Mouse (Mus musculus): Measurements from ENCODE around the gene Plcl2.

Plcl2 gene

DNA sequence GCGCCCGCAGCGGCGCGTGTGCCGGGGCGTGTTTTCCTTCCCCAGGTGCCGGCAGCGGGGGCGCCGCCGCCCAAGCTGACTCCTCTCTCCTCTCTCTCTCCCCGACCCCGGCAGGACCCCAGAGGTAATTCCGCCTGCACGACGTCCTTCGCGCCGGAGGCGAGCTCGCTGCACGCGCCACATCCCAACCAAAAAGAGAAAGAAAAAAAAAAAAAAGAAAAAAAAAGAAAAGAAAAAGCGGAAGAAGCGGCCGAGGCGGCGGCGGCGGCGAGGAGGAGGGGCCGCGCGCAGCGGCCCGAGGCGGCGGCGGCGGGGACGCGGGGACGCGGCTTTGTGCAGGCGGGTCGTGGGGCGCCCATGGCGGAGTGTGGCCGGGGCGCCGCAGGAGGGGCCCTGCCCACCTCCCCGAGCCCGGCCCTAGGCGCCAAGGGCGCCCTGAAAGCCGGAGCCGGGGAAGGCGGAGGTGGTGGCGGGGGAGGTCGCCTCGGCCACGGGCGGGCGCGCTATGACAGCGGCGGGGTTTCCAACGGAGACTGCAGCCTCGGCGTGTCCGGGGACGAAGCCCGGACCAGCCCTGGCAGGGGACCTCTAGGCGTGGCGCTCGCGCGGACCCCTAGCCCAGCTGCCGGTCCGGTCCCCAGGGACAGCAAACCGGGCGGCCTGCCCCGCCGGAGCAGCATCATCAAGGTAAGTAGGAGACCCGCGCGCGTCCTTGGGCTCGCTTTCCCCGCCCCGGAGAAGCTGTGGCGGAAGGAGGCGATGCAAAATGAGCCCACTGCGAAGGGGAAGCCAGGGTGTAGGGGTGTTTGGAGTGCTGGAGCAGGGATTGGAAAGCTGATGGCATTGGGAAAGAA lies at the start of gene Plcl2:
Gene Plcl2 (plus strand): TSS at position 153 of the 854 bp plus-strand sequence.
- DNase-seq = peak; percentile 39 to 67

DNA sequence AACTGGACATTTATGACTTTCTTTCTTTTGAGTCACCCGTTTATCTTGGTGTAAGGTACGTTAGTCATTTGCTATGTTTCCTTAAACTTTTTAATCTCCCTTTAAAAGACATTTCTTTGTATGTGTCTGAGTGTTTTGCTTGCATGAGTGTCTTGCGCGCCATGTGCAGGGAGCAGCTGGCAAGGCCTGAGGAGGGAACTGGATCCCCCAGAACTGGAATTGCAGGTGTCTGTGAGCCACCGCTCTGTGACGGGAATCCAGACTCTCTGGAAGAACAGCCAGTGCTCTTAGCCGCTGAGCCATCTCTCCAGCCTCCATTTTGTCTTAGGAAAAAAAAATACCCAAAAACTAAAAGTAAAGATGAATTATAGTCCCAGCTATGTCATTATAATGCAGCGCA lies 48.9 kb upstream of the Plcl2 start:
- no peak for DNase-seq

DNA sequence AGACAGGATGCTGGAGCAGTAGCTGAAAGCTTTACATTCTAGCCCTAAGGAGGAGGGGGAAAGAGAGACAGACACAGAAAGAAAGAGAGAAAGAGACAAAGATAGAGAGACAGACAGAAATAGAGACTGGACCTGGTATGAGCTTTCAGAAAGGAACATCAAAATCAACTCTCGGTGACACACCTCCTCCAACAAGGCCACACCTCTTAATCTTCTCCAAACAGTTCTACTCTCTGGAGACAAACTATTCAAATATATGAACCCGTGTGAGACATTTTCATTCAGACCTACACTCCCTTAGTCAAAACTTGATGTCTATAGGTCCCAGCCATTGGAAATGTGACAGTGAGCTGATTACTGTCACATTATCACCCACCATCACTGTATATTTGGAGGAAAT lies 41.8 kb upstream of the Plcl2 start:
- no peak for DNase-seq

DNA sequence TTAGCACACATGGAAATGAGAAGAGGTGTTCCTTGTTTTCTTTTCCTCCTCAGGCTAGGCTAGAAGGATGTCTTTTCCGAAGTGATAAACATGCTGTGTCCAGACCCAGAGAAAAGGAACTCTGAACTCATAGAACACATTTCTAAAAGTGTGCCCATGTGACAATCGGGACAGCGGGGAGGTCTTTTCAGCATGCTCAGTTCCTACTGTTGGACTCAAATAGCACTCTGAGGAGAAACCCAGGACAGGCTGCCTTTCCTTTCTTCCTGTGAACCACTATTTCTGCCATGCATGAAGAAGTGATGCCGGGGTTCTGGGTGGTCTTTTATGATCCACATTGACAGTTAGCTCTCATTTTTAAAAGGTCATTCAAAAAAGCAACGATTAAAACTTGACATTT lies 40.1 kb upstream of the Plcl2 start:
- DNase-seq = no peak

DNA sequence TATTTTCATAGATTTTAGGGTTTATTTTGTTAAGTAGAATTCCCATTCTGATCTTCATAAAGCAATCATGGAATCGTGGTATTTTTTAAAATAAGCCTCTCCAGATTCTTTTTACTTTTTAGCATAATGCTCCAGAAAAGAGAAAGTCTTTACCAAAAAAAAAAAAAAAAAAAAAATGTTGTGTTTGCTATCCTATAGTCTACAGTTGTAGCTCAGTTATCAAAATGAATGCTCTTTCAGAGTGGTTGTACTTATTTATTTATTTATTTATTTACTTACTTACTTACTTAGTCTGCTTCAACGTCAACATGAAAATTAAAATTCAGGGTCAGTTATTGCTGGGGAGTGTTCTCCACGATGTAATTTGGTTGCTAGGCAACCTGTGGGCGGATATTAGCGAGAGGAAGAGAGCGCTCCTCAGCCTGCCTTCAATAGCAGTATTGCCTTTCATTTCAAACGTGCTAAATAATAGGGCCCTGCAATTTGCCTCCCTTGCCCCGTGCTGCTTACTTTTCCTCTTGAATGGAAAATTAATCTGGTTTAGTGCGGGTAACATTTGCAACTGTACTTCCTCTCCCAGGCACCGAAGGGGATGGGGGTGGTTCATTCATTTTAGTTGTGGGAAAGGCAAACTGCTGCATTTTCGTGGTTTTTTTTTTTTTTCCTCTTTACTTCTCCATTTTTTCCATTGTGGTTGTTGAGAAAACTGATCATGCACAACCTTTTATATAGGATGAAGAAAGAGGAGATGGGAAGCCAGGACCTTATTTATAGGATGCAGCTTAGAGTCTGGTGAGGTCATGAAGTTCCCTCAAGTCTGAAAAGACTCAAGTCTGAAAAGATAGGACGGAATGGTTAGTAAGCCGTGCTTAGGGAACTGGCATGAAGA lies 39.4 kb upstream of the Plcl2 start:
- DNase-seq = peak; percentile 25 to 32

DNA sequence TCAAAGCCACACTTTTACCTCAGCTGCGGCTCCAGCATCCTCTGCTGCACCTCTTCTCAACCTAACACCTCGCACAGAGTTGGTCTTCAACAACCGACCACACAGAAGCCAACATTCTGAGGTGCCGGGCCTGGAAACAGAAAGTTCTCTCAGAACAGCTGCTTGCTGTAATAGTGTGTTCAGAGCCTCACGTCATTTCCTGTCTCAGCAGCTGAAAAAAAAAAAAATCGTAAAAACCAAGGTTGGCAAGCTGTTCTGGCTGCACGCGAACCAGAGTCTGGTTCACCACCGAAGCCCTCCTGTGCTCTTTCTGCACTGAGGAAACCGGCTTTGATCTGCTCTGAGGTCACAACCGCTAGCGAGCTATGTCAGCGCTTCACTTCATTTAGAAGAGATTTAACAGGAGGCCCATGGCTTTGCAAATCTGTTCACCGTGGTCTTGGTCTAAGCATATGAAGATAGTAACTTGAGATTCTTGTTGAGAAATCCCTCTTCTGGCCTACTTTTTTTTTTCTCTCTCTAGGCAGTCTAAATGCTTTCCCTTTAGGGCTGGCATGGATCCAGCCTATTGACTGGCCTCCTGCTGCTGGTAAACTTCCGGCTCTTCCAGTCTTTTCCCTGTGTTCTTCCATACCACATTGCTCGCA lies 38.6 kb upstream of the Plcl2 start:
- DNase-seq = peak; percentile 40 to 55

DNA sequence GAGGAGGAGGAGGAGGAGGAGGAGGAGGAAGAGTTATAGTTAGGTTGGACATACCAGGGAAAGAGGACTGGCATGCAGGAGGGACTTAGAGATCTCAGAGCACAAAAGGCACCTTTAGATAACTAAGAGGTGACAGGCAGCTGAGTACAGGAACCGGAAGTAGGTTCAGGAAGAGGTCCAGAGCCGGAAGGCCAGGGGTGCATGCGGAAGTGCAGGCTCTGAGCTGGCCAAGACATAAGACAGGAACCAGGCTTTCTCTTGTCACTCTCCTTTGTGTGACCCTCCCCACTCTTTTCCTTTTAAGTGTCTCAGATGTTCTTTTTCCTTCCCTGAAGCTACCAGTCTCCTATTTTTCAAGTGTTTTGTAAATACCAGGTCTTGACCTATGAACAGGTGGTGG lies 38.0 kb upstream of the Plcl2 start:
- DNase-seq = peak; percentile 54 to 68

DNA sequence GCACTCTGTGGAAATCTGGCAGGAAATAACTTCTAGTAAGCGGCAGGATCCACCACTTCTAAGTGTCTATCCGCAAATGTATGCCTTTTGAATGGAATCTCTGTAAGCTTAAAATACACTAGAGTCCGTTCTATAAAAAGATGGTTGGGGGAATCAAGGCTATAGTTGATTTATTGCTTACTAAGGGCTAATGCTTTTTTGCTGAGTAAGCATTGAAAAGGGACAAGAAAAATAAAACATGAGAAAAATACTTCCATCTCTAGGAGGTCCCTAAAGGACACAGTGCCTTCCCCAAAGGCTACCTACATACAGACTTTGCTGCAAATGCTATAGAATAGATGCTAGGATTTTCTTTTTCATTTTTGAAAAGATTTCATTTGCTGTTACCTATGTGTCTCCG lies 31.9 kb upstream of the Plcl2 start:
- DNase-seq = no peak

DNA sequence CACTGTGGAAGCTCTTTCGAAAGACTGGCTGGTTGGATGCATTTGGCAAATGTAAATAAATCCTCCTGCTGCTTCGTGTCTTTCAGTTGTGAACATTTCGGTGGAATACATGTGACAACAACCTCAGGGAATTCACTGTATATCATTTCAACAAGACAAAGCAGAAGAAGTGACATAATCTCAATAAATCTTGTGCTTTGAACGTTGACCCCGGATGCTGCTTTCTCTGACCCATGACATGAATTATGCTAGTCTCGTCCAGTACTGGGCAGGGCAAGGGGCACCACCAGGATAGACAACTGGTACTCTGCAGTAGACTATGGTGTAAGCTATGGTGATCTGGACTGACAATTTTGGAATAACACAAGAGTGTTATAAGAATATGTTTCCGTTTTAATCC lies 28.3 kb upstream of the Plcl2 start:
- DNase-seq = no peak

DNA sequence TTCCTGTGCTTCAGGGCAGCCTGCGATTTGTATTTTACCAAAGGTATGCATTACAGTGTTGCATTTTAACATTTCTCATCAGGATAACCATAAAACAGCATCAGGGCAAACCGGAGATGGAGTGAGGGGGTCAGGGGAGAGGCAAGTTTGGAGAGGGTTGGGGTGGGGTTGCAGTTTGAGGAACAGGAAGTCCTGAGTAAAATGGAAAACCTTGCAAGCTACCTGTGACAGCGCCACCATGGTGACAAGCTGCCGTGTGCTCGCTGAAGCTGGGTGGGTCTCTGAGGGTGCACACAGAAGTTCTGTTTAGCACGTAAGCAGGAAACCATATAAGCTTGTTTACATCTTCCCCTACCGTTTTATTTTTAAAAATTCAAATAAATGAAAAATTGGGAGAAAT lies 25.5 kb upstream of the Plcl2 start:
- no peak for DNase-seq

DNA sequence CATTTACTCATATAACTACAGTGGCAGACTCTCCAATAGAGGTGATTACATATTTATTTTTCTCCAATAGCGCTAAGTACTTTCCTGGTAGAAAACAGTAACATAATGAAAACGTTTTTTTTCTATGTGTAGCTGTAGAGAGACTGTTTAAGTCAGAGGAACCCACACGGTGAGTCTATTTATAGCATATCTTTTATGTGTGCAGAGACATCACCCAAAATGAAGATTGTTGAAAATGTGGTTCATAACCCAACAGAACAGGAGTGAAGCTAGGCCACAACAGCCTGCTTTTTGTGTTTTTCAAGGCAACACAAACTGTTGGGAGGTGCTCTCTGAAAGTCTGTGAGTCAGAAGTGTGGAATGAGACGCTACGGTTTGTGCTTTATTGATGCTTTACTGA lies 24.2 kb upstream of the Plcl2 start:
- no peak for DNase-seq

DNA sequence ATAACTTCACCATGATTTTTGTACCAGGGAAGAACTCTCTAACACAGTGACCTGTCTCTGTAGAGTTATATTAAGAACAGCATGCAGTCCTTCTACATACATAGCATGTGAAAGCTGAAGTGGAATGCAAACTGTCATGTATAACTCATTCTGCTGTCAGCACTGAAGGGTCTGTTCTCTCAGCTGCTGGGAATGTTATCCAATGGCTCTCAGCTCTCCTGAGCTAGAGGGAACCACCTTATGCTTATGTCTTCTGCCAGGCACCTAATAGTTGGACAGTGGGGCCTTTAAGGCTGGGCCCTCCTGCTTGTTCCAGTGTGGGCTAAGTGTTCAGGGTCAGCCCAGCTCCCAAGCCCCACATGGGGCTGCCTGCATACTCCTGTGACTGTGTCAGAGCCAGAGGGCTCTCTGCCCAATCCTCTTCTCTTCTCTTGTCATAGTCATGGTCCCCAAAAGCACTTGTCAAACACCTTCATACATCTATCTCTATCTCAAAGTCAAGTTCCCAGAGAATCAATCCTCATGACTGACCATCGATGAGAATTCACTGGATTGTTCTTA lies 22.1 kb upstream of the Plcl2 start:
- no peak for DNase-seq

DNA sequence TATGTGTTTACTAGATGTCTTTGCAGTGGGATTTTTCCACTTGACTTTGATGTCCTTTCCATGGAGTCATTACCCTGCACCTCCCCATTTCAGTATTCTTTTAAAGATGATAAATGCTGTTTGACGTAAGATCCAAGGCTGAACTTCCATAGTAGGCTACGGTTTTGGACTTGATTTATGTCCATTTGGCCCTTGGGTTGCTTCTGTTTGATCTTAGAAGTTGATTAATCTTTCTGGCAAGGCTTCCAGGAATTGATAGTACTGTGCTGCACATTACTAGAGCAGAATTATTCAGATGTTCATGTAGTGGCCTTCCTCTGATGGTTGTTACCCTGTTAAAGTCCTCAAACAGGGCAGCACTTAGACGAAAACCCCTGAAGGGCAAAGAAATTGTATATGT lies 21.5 kb upstream of the Plcl2 start:
- no peak for DNase-seq

DNA sequence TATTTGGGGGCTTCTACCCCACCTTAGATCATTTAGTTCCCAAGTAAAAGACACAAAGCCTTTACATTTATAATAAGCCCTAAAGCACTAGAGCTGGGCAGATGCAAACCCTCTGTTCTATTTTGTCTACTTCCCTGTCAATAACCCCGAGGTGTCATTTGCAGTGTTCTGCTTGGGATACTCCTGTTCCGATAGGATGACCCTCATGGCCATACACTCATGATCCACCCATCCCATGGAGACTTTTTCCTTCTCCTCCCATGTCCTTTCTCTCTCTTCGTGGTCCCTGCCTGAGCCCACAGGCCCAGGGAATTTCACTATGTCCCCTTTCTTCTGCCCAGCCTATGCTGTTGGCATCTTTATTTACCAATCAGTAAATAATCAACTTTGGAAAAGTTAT lies 20.8 kb upstream of the Plcl2 start:
- no peak for DNase-seq

DNA sequence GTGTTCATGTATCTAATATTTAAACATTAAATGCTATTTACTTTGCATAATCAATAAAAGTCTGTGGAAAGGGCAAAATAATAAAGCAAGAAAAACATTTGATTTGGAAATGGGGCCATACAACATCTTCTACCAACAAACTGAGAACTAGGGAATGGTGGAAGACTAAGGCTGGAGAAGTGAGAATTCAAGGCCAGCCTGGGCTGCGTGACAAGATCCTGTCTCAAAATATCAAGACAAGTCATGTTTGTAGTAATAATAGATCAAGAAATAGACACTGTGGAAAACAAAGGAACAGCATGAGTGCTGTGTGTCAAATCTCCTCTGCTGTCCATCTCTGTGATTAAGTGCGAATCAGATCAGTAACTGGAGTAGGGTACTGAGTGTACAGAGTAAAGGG lies 20.3 kb upstream of the Plcl2 start:
- no peak for DNase-seq

DNA sequence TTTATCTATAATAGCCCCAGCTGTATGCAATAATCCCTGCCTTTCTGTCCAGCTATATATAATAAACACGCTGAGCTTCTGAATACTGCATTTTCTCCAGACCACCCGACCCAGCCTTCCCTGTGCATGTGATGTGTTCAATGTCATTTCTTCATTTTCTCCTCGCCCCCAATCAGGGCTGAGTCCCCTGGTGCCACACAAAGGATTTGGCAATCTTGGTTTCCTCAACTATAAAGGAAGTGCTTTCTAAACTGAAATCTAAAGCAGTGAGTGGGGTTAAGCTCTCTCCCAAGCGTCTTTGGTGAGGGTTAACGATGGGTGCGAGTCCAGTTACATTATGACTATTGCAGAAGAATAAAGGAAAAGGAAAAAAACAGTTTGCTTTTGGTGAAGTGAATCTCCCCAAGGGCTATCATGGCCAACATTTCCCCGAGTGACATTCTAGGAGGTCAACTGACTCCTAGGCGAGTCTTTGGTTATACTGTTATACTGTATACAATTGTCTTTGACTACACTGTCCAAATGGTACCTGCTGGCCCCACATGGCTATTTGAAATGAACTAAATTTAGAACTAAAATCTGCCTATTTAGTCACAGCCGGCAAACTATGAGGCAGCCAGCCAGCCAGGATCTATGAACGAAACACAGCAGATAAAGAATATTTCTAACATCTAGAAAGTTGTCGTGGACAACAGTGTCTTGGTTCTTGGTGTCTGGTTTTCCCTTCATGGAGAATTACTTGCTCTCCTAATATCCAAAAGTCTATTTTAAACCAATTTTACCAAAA lies 18.4 kb upstream of the Plcl2 start:
- no peak for DNase-seq

DNA sequence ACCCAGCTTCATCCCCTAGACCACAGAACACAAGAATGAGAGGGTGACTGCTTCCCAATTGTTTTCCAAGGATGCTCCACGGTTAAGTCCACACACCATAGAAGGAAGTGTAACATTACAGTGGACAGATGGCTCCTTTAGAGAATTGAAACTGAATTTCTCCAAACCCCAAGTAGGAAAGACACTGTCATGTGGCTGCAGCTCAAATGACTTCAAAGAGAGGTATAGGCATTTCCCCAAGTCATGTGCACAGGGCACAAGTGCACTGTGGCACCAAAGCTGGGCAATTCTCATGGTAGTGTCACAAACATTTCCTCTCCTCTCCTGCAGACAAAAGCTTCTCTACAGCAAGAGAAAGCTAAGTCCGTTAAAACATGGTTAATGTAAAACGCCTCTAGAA lies 17.7 kb upstream of the Plcl2 start:
- no peak for DNase-seq

DNA sequence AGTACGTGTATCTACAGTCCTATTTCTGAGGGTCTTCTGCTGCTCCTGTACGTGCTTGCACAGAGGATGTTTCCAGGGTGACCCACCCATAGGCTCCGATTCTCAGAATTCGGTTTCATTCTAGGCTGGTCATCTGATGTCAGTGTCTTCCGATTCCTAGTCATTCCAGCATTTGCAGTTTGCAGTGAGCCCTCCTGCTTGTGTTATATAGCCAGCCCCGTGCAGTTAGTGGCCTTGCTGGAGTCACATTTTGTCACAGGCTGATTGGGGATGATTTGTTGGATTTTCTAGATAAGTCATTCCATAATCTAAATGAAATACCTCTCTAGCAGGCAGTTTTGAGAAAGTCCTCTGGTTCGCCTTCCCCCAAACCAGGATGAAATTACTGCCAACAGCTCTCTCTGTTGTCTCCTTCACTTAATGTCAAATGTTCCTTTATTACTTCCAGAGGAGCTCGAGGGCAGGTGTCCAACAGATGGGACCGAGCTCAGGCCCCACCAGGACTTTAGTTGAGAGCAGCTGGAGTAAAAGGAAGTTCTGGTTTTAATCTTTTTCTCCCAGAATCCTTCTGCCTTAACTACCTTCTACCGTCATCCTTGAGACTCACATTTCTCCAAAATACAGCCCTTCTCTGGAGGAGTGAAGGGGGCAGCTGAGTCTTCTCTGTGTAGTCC lies 13.8 kb upstream of the Plcl2 start:
- no peak for DNase-seq

DNA sequence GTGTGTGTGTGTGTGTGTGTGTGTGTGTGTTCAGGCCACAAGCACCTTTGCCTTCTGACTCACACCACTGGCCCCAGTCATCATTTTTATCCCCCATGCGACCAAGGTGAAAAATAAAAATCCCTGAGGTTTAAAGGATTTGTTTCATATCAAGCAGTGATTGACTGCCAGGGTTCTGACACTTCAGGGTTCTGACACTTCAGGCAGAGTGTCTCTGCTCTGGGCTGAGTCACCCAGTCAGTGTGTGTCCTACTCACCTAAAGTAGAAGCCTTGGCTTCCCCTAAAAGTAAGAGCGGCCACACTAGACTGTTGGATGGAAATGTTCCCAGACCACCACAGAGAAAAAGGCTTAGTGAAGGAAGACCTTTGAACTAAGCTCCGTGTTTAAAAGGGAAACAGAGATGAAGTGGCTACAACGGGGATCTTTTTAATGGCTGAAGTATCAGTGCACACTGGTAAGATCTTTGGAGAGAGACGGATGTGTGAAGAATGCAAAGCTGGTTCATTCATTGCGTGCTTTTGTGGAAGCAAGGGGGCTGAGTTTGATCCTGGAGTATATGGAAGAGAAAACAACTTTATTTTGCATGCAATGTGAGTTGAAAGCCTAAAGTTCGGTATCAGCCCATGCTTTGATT lies 11.0 kb upstream of the Plcl2 start:
- no peak for DNase-seq

DNA sequence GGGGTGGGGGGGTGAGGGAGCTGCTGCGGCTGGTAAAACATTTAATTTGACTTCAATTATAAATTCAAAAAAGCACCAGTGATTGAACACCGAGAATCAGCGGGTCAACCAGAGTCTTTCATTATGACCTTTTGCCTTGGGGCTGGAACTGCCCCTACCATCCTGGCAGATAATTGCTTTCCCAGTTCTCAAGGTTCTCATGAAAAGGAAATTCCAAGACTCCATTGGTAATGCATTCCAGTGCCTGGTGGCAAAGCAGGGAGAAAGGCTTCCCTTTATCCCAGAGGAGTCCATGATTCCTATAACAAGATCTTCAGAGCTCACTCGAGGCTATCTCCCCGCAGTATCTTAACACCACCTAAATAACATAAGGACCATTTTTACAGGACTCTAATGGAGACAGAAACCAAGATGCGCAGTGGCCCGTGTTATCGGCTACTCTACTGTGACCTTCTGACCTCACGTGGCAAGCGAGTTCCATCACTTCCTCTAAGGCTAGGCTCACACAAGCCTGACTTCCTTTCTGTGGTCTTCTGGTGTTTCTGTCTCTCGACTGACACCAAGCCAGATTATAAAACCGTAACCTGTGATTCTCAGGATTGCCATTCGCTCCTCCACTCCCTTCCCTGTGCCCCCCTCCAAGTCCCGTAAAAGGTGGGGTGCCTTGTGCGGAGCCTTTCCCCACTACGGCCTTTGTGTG lies 10.0 kb upstream of the Plcl2 start:
- no peak for DNase-seq

DNA sequence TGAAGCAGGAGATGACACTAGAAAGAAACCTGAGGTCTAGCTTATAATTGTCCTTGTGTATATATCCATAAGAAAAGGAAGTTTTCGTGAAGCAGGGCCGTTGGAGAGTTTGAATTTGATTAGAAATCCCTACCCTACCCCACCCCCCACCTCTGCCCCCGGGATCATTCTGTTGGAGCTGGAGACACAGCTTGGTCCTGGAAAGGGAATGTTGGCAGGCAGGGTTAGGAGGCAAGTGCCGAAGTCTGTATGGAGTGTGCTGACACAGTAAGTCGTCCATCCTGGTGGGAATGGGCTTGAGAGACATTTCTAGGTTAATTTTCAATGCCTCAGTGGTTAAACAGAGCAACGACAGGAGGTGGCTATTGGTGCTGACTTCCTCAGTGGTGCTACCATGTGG lies 8.4 kb upstream of the Plcl2 start:
- DNase-seq = peak in 1 of 2 experiments; percentile 22

All from kidney, postnatal 36 days (tissue).